Mouse (Mus musculus) kidney, adult 2 months (tissue): ENCODE measurements around the gene Kcmf1. TPM values are rescaled to one million over a fixed set of nuclear protein-coding genes. Genes with fewer than 3 reads are reported as not detected.

Experiments
- DNase-seq: peaks from one replicate; pipeline ENCODE4 v3.0.0; 2021
- H3K27ac ChIP-seq: fragments of 200-500 bp; 2 replicates; pipeline ENCODE4 v1.5.1; 2012; ENCODE audit warnings: low read depth, low read length, control low read depth, inconsistent platforms; ENCODE audit not compliant: insufficient read depth
- H3K27me3 ChIP-seq: fragments of 200-500 bp; replicated peaks from 2 replicates; pipeline ENCODE4 v1.6.1; 2012; ENCODE audit warnings: mild to moderate bottlenecking, moderate library complexity, low read length, inconsistent platforms; ENCODE audit not compliant: control insufficient read depth, insufficient read depth
- H3K36me3 ChIP-seq: fragments of 200-500 bp; 2 replicates; pipeline ENCODE4 v1.6.1; 2012; ENCODE audit warnings: mild to moderate bottlenecking, moderate library complexity, low read length, inconsistent platforms; ENCODE audit not compliant: control insufficient read depth, insufficient read depth
- H3K4me1 ChIP-seq: fragments of 200-500 bp; 2 replicates; pipeline ENCODE4 v1.6.1; 2011; ENCODE audit warnings: low read length; ENCODE audit not compliant: control insufficient read depth, insufficient read depth
- H3K4me3 ChIP-seq: fragments of 200-500 bp; 2 replicates; pipeline ENCODE4 v1.5.1; 2011; ENCODE audit warnings: mild to moderate bottlenecking, low read depth, low read length, control low read depth; ENCODE audit not compliant: insufficient read depth
- CTCF ChIP-seq: fragments of 200-500 bp; conservative IDR thresholded peaks from 2 replicates; pipeline ENCODE4 v1.5.1; 2011; ENCODE audit warnings: low read depth, mild to moderate bottlenecking, control low read depth, low read length, moderate library complexity, mixed read lengths; ENCODE audit not compliant: insufficient read depth, insufficient read length
- POLR2A ChIP-seq: fragments of 200-500 bp; IDR thresholded peaks from one replicate; pipeline ENCODE4 v1.6.1; 2011; ENCODE audit warnings: low read depth, low read length, control low read depth
- WGBS: fragments of 180-500 bp; shearing (Covaris S2); methylation state at CpG from one replicate; pipeline ENCODE4 v1.1.7; 2018; 5-methylcytosine and 5-hydroxymethylcytosine counted together
- polyA plus RNA-seq: library from polyadenylated mRNA; depleted of rRNA; stranded (reverse); fragments of >200 nt; gene quantifications from 2 replicates; pipeline ENCODE4 v1.2.3, GENCODE M21; 2012

Kcmf1 gene
- polyA plus RNA-seq, 1 experiment = 160 TPM

GRCm38 (mm10) chr6:72898244-72899200 is 1.3 kb downstream of the Kcmf1 start:
- Histone ChIP-seq H3K36me3 (no peaks in the 10 kb centered on the region), H3K4me3 (peak overlapping the region; percentile 99), H3K4me1 (peaks cover 15% of the 10 kb centered on the region), H3K27me3 (no peaks in the 10 kb centered on the region), H3K27ac (peak overlapping the region; percentile 76)
- peak; percentile 68 for DNase-seq
- WGBS = 1% methylated on average over 71 of the region's 71 CpGs
- no peak for TF ChIP-seq CTCF
- TF ChIP-seq POLR2A = no peak

- Histone ChIP-seq H3K4me3 (no peak overlapping the region), H3K27me3 (no peaks in the 10 kb centered on the region), H3K4me1 (peaks cover 16% of the 10 kb centered on the region), H3K27ac (no peak overlapping the region), H3K36me3 (no peaks in the 10 kb centered on the region)
- 34% methylated on average over 3 of the region's 3 CpGs for WGBS
- TF ChIP-seq POLR2A = no peak
- no peak for TF ChIP-seq CTCF
- no peak for DNase-seq
These were observed 4.8 kb downstream of the Kcmf1 start for GRCm38 (mm10) chr6:72895000-72895399.

- WGBS = 77% methylated on average over 2 of the region's 2 CpGs
- DNase-seq = no peak
- H3K4me1 ChIP-seq = peaks cover 27% of the 10 kb centered on the region
- TF ChIP-seq CTCF (peak; percentile 26; the same call in 1 of the 2 replicates), POLR2A (no peak)
- H3K36me3 ChIP-seq = no peaks in the 10 kb centered on the region
- H3K27ac ChIP-seq = no peak overlapping the region
- no peaks in the 10 kb centered on the region for H3K27me3 ChIP-seq
- H3K4me3 ChIP-seq = no peak overlapping the region
These were observed 8.5 kb downstream of the Kcmf1 start for GRCm38 (mm10) chr6:72891238-72891637.

- no peak overlapping the region for H3K4me3 ChIP-seq
- TF ChIP-seq CTCF (no peak), POLR2A (no peak)
- H3K4me1 ChIP-seq = peaks cover 24% of the 10 kb centered on the region; the same call in 1 of the 2 replicates
- H3K27ac ChIP-seq = no peak overlapping the region
- no peak for DNase-seq
- 54% methylated on average over 2 of the region's 2 CpGs for WGBS
- H3K36me3 ChIP-seq = no peaks in the 10 kb centered on the region
- no peaks in the 10 kb centered on the region for H3K27me3 ChIP-seq
These were observed 11.1 kb downstream of the Kcmf1 start for GRCm38 (mm10) chr6:72888655-72889054.

GRCm38 (mm10) chr6:72885268-72885667 is 14.5 kb downstream of the Kcmf1 start:
- Histone ChIP-seq H3K4me3 (no peak overlapping the region), H3K4me1 (peaks cover 31% of the 10 kb centered on the region), H3K27ac (no peak overlapping the region), H3K27me3 (no peaks in the 10 kb centered on the region), H3K36me3 (no peaks in the 10 kb centered on the region)
- WGBS = 41% methylated on average over 1 of the region's 1 CpGs
- TF ChIP-seq CTCF (no peak), POLR2A (no peak)
- DNase-seq = no peak

- no peak for TF ChIP-seq POLR2A
- TF ChIP-seq CTCF = no peak
- H3K4me1 ChIP-seq = peaks cover 32% of the 10 kb centered on the region
- no peaks in the 10 kb centered on the region for H3K27me3 ChIP-seq
- H3K36me3 ChIP-seq = no peaks in the 10 kb centered on the region
- no peak for DNase-seq
- 81% methylated on average over 3 of the region's 3 CpGs for WGBS
- no peak overlapping the region for H3K4me3 ChIP-seq
- H3K27ac ChIP-seq = no peak overlapping the region
These were observed 15.0 kb downstream of the Kcmf1 start for GRCm38 (mm10) chr6:72884767-72885166.

GRCm38 (mm10) chr6:72882661-72883458 is 16.9 kb downstream of the Kcmf1 start:
- WGBS = 83% methylated on average over 8 of the region's 8 CpGs
- Histone ChIP-seq H3K4me1 (peaks cover 33% of the 10 kb centered on the region), H3K4me3 (no peak overlapping the region), H3K27me3 (no peaks in the 10 kb centered on the region), H3K36me3 (no peaks in the 10 kb centered on the region), H3K27ac (no peak overlapping the region)
- no peak for DNase-seq
- no peak for TF ChIP-seq CTCF
- no peak for TF ChIP-seq POLR2A
